Mouse (Mus musculus) lung, adult 2 months (tissue): Measurements from ENCODE around the gene Gm8994. TPM values are rescaled to one million over a fixed set of nuclear protein-coding genes. Genes with fewer than 3 reads are reported as not detected.
"Not testable (repeated sequence)": the region's sequence is repeated elsewhere in the genome, so short reads cannot be mapped to it uniquely, and the experiment has no call there.

Experiments
- DNase-seq: peaks from one replicate; pipeline ENCODE4 v3.0.0; 2022
- H3K4me1 ChIP-seq: fragments of 200-500 bp; 2 replicates; pipeline ENCODE4 v1.6.1; 2011; ENCODE audit warnings: low read length; ENCODE audit not compliant: control insufficient read depth, insufficient read depth
- H3K4me3 ChIP-seq: fragments of 200-500 bp; replicated peaks from 2 replicates; pipeline ENCODE3; 2011; ENCODE audit warnings: low read depth, mild to moderate bottlenecking, control low read depth, low read length; ENCODE audit errors: extremely low read depth
- CTCF ChIP-seq: fragments of 200-500 bp; IDR thresholded peaks from 2 replicates; pipeline ENCODE4 v1.5.1; 2011; ENCODE audit warnings: mild to moderate bottlenecking, low read length, control low read depth; ENCODE audit not compliant: insufficient read depth
- POLR2A ChIP-seq: fragments of 200-500 bp; IDR thresholded peaks from 2 replicates; pipeline ENCODE4 v1.6.1; 2011; ENCODE audit warnings: low read depth, mild to moderate bottlenecking, control low read depth, low read length, borderline replicate concordance; ENCODE audit errors: extremely low read depth
- WGBS: fragments of 180-500 bp; shearing (Covaris S2); methylation state at CpG from one replicate; pipeline ENCODE4 v1.1.7; 2018; 5-methylcytosine and 5-hydroxymethylcytosine counted together
- polyA plus RNA-seq: library from polyadenylated mRNA; depleted of rRNA; stranded (reverse); fragments of >200 nt; gene quantifications from 2 replicates; pipeline ENCODE4 v1.2.3, GENCODE M21; 2012; rRNA removed

The Gm8994 gene
- polyA plus RNA-seq, result not detected in 2 replicates

- DNase-seq, H3K4me3 ChIP-seq, H3K4me1 ChIP-seq: not testable (repeated sequence)
- WGBS, result 90% methylated on average over 4 of the region's 4 CpGs
Observed at GRCm38 (mm10) chr6:136327239-136327638, at the start of gene Gm8994. TSS of gene Gm8994 (plus strand) at chr6:136327539.

GRCm38 (mm10) chr6:136277685-136278084 lies 49.7 kb upstream of the Gm8994 start:
- 48% methylated on average over 4 of the region's 4 CpGs for WGBS
- DNase-seq, result no peak
- TF ChIP-seq CTCF (no peak), POLR2A (no peak)
- H3K4me3 ChIP-seq, result no peak overlapping the region
- H3K4me1 ChIP-seq, result no peaks in the 10 kb centered on the region

- H3K4me3 ChIP-seq, result no peak overlapping the region
- H3K4me1 ChIP-seq, result no peaks in the 10 kb centered on the region
- WGBS, result 78% methylated on average over 8 of the region's 8 CpGs
- no peak for DNase-seq
- TF ChIP-seq CTCF (no peak), POLR2A (no peak)
Observed at GRCm38 (mm10) chr6:136284565-136284964, 42.8 kb upstream of the Gm8994 start.

GRCm38 (mm10) chr6:136286180-136286579 lies 41.2 kb upstream of the Gm8994 start:
- Histone ChIP-seq H3K4me3 (no peak overlapping the region), H3K4me1 (no peaks in the 10 kb centered on the region)
- DNase-seq, result no peak
- WGBS, result 68% methylated on average over 11 of the region's 11 CpGs
- TF ChIP-seq POLR2A, result no peak
- TF ChIP-seq CTCF, result no peak

GRCm38 (mm10) chr6:136286589-136286988 lies 40.8 kb upstream of the Gm8994 start:
- no peak for DNase-seq
- 71% methylated on average over 4 of the region's 4 CpGs for WGBS
- H3K4me1 ChIP-seq, result no peaks in the 10 kb centered on the region
- TF ChIP-seq CTCF, result no peak
- no peak for TF ChIP-seq POLR2A
- no peak overlapping the region for H3K4me3 ChIP-seq

GRCm38 (mm10) chr6:136291424-136291823 lies 35.9 kb upstream of the Gm8994 start:
- TF ChIP-seq CTCF, result no peak
- no peak for TF ChIP-seq POLR2A
- 74% methylated on average over 3 of the region's 3 CpGs for WGBS
- Histone ChIP-seq H3K4me3 (no peak overlapping the region), H3K4me1 (no peaks in the 10 kb centered on the region)
- no peak for DNase-seq

- TF ChIP-seq POLR2A (no peak), CTCF (no peak)
- 56% methylated on average over 11 of the region's 11 CpGs for WGBS
Observed at GRCm38 (mm10) chr6:136291951-136292714, 35.2 kb upstream of the Gm8994 start.

GRCm38 (mm10) chr6:136293700-136294099 lies 33.6 kb upstream of the Gm8994 start:
- DNase-seq, result no peak
- TF ChIP-seq CTCF (peak; percentile 12; the same call in 1 of the 2 replicates), POLR2A (no peak)
- Histone ChIP-seq H3K4me3 (no peak overlapping the region), H3K4me1 (no peaks in the 10 kb centered on the region)
- WGBS, result 81% methylated on average over 6 of the region's 6 CpGs

More at GRCm38 (mm10) chr6:136291951-136292714, 35.2 kb upstream of the Gm8994 start:
- DNase-seq, result peak; percentile 5
- Histone ChIP-seq H3K4me3 (no peak overlapping the region), H3K4me1 (no peaks in the 10 kb centered on the region)

GRCm38 (mm10) chr6:136295821-136296220 lies 31.5 kb upstream of the Gm8994 start:
- Histone ChIP-seq H3K4me3 (no peak overlapping the region), H3K4me1 (no peaks in the 10 kb centered on the region)
- TF ChIP-seq CTCF (no peak), POLR2A (no peak)
- no peak for DNase-seq
- 73% methylated on average over 4 of the region's 4 CpGs for WGBS

- Histone ChIP-seq H3K4me3 (no peak overlapping the region), H3K4me1 (no peaks in the 10 kb centered on the region)
- TF ChIP-seq POLR2A, result no peak
- TF ChIP-seq CTCF, result no peak
- WGBS, result 71% methylated on average over 2 of the region's 2 CpGs
- no peak for DNase-seq
Observed at GRCm38 (mm10) chr6:136296251-136296650, 31.1 kb upstream of the Gm8994 start.
